Mouse (Mus musculus): ENCODE results near the gene Ptgs1. TPM values are rescaled to one million over a fixed set of nuclear protein-coding genes. Genes with fewer than 3 reads are reported as not detected.

Gene Ptgs1
- polyA plus RNA-seq, 1 experiment: 0.09 TPM

GRCm38 (mm10) chr2:36252505-36252904, 22.3 kb downstream of the Ptgs1 start:
- Histone ChIP-seq H3K36me3 (ENCODE audit: control insufficient read depth) (no peaks in the 10 kb centered on the region), H3K4me3 (replicated peaks) (no peak overlapping the region), H3K9me3 (ENCODE audit: control insufficient read depth, low read length) (no peaks in the 10 kb centered on the region), H3K4me1 (ENCODE audit: control insufficient read depth) (no peaks in the 10 kb centered on the region), H3K27me3 (ENCODE audit: control insufficient read depth) (no peaks in the 10 kb centered on the region)
- TF ChIP-seq TAL1 (IDR thresholded peaks at IDR 0.05; ENCODE audit: low read length) (no peak), GATA1 (IDR thresholded peaks at IDR 0.05; ENCODE audit: low read length) (no peak)

GRCm38 (mm10) chr2:36254445-36254844, 24.2 kb downstream of the Ptgs1 start:
- Histone ChIP-seq H3K36me3 (ENCODE audit: control insufficient read depth) (no peaks in the 10 kb centered on the region), H3K4me1 (ENCODE audit: control insufficient read depth) (no peaks in the 10 kb centered on the region), H3K9me3 (ENCODE audit: control insufficient read depth, low read length) (no peaks in the 10 kb centered on the region)

GRCm38 (mm10) chr2:36256931-36257330, 26.7 kb downstream of the Ptgs1 start:
- Histone ChIP-seq H3K9me3 (ENCODE audit: control insufficient read depth, low read length) (no peaks in the 10 kb centered on the region), H3K4me3 (replicated peaks) (no peak overlapping the region), H3K4me1 (ENCODE audit: control insufficient read depth) (no peaks in the 10 kb centered on the region), H3K27me3 (ENCODE audit: control insufficient read depth) (no peaks in the 10 kb centered on the region), H3K36me3 (ENCODE audit: control insufficient read depth) (no peaks in the 10 kb centered on the region)
- TF ChIP-seq GATA1 (IDR thresholded peaks at IDR 0.05; ENCODE audit: low read length) (no peak), TAL1 (IDR thresholded peaks at IDR 0.05; ENCODE audit: low read length) (no peak)

More at GRCm38 (mm10) chr2:36254445-36254844, 24.2 kb downstream of the Ptgs1 start:
- Histone ChIP-seq H3K27me3 (ENCODE audit: control insufficient read depth) (no peaks in the 10 kb centered on the region), H3K4me3 (replicated peaks) (no peak overlapping the region)
- TF ChIP-seq GATA1 (IDR thresholded peaks at IDR 0.05; ENCODE audit: low read length) (no peak), TAL1 (IDR thresholded peaks at IDR 0.05; ENCODE audit: low read length) (no peak)

GRCm38 (mm10) chr2:36259382-36259781, 29.2 kb downstream of the Ptgs1 start:
- H3K4me1 ChIP-seq (ENCODE audit: control insufficient read depth): no peaks in the 10 kb centered on the region
- no peaks in the 10 kb centered on the region for H3K36me3 ChIP-seq (ENCODE audit: control insufficient read depth)
- TF ChIP-seq TAL1 (IDR thresholded peaks at IDR 0.05; ENCODE audit: low read length): no peak
- TF ChIP-seq GATA1 (IDR thresholded peaks at IDR 0.05; ENCODE audit: low read length): no peak
- no peaks in the 10 kb centered on the region for H3K27me3 ChIP-seq (ENCODE audit: control insufficient read depth)
- no peaks in the 10 kb centered on the region for H3K9me3 ChIP-seq (ENCODE audit: control insufficient read depth, low read length)
- no peak overlapping the region for H3K4me3 ChIP-seq (replicated peaks)

GRCm38 (mm10) chr2:36259798-36260540, 29.7 kb downstream of the Ptgs1 start:
- H3K4me3 ChIP-seq (replicated peaks): no peak overlapping the region
- H3K9me3 ChIP-seq (ENCODE audit: control insufficient read depth, low read length): no peaks in the 10 kb centered on the region
- TF ChIP-seq TAL1 (IDR thresholded peaks at IDR 0.05; ENCODE audit: low read length): no peak
- no peak for TF ChIP-seq GATA1 (IDR thresholded peaks at IDR 0.05; ENCODE audit: low read length)
- H3K27me3 ChIP-seq (ENCODE audit: control insufficient read depth): no peaks in the 10 kb centered on the region
- no peaks in the 10 kb centered on the region for H3K36me3 ChIP-seq (ENCODE audit: control insufficient read depth)
- no peaks in the 10 kb centered on the region for H3K4me1 ChIP-seq (ENCODE audit: control insufficient read depth)

GRCm38 (mm10) chr2:36262025-36262424, 31.8 kb downstream of the Ptgs1 start:
- Histone ChIP-seq H3K9me3 (ENCODE audit: control insufficient read depth, low read length) (no peaks in the 10 kb centered on the region), H3K4me1 (ENCODE audit: control insufficient read depth) (no peaks in the 10 kb centered on the region), H3K4me3 (replicated peaks) (no peak overlapping the region), H3K27me3 (ENCODE audit: control insufficient read depth) (no peaks in the 10 kb centered on the region), H3K36me3 (ENCODE audit: control insufficient read depth) (no peaks in the 10 kb centered on the region)
- TF ChIP-seq TAL1 (IDR thresholded peaks at IDR 0.05; ENCODE audit: low read length): no peak
- no peak for TF ChIP-seq GATA1 (IDR thresholded peaks at IDR 0.05; ENCODE audit: low read length)

- H3K27me3 ChIP-seq (ENCODE audit: control insufficient read depth): no peaks in the 10 kb centered on the region
- no peak overlapping the region for H3K4me3 ChIP-seq (replicated peaks)
- no peaks in the 10 kb centered on the region for H3K36me3 ChIP-seq (ENCODE audit: control insufficient read depth)
- TF ChIP-seq GATA1 (IDR thresholded peaks at IDR 0.05; ENCODE audit: low read length): no peak
- no peak for TF ChIP-seq TAL1 (IDR thresholded peaks at IDR 0.05; ENCODE audit: low read length)
- no peaks in the 10 kb centered on the region for H3K9me3 ChIP-seq (ENCODE audit: control insufficient read depth, low read length)
- no peaks in the 10 kb centered on the region for H3K4me1 ChIP-seq (ENCODE audit: control insufficient read depth)
Measured at GRCm38 (mm10) chr2:36269458-36269857, 39.2 kb downstream of the Ptgs1 start.

GRCm38 (mm10) chr2:36270186-36270585, 40.0 kb downstream of the Ptgs1 start:
- H3K4me1 ChIP-seq (ENCODE audit: control insufficient read depth): no peaks in the 10 kb centered on the region
- H3K9me3 ChIP-seq (ENCODE audit: control insufficient read depth, low read length): no peaks in the 10 kb centered on the region
- H3K36me3 ChIP-seq (ENCODE audit: control insufficient read depth): no peaks in the 10 kb centered on the region
- H3K27me3 ChIP-seq (ENCODE audit: control insufficient read depth): no peaks in the 10 kb centered on the region
- no peak overlapping the region for H3K4me3 ChIP-seq (replicated peaks)
- TF ChIP-seq TAL1 (IDR thresholded peaks at IDR 0.05; ENCODE audit: low read length): no peak
- no peak for TF ChIP-seq GATA1 (IDR thresholded peaks at IDR 0.05; ENCODE audit: low read length)

- Histone ChIP-seq H3K36me3 (ENCODE audit: control insufficient read depth) (no peaks in the 10 kb centered on the region), H3K27me3 (ENCODE audit: control insufficient read depth) (no peaks in the 10 kb centered on the region), H3K9me3 (ENCODE audit: control insufficient read depth, low read length) (no peaks in the 10 kb centered on the region), H3K4me1 (ENCODE audit: control insufficient read depth) (no peaks in the 10 kb centered on the region), H3K4me3 (replicated peaks) (no peak overlapping the region)
- TF ChIP-seq TAL1 (IDR thresholded peaks at IDR 0.05; ENCODE audit: low read length) (no peak), GATA1 (IDR thresholded peaks at IDR 0.05; ENCODE audit: low read length) (no peak)
Measured at GRCm38 (mm10) chr2:36271085-36271484, 40.9 kb downstream of the Ptgs1 start.
